Mouse (Mus musculus) adrenal gland, postnatal 25 days (tissue): Measurements from ENCODE around the gene Tmem258. TPM values are rescaled to one million over a fixed set of nuclear protein-coding genes. Genes with fewer than 3 reads are reported as not detected.

Source experiments
- DNase-seq: peaks from one replicate; pipeline ENCODE4 v3.0.0; 2021; ENCODE audit warnings: mixed read lengths
- total RNA-seq: library from RNA; stranded (reverse); gene quantifications from 2 replicates; pipeline ENCODE4 v1.2.3, GENCODE M21; 2021

The Tmem258 gene
- total RNA-seq, 1 experiment from 2014 or later = 171 TPM

- peak; percentile 65 for DNase-seq
These were observed 19.7 kb upstream of the Tmem258 start for GRCm38 (mm10) chr19:10184096-10184495.

DNA sequence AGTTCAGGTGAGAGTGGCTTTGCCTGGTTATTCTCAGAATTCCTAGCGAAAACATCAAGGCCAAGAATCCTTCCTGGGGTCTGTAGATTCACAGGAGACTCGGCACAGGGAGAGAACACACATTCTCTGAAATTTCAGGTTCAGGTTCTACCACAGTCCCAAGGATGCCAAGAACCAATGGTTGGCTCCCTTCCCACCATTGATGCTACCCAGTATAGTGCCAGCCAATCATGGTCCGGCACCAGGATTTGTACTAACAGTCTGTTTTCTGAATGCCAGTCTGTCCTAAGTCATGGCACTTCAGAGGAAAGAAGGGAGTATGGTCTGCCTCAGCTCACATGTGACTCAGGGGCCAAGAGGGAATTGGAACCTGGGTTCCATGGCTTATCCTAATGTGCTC, 17.9 kb upstream of the Tmem258 start:
- DNase-seq = no peak

- no peak for DNase-seq
These were observed 17.2 kb upstream of the Tmem258 start for GRCm38 (mm10) chr19:10186569-10186968.

GRCm38 (mm10) chr19:10188281-10188811, 15.5 kb upstream of the Tmem258 start:
- peak; percentile 50 for DNase-seq

GRCm38 (mm10) chr19:10189022-10189421, 14.8 kb upstream of the Tmem258 start:
- no peak for DNase-seq

DNA sequence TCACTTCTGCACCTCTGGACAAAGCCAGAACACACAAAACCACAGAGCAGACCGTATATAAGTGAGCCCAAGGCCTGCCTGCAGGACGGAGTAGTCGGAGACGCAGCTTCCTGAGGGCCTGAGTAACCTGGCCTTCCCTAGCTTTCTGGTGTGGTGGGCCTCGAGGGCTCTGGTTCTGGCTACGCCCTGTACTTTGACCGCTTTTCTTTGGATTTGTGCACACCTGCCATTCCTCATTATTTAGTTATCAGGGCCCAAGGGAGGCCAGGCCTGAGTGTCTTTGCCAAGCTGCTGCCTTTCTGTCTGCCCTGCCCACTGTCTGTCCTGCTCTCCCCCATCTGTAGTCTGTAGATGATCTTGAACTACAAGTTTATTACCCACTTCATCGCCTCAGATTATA, 13.9 kb upstream of the Tmem258 start:
- no peak for DNase-seq

- DNase-seq = peak; percentile 70
These were observed 13.0 kb upstream of the Tmem258 start for GRCm38 (mm10) chr19:10190796-10191195.

- no peak for DNase-seq
These were observed 12.5 kb upstream of the Tmem258 start for GRCm38 (mm10) chr19:10191326-10191725.

DNA sequence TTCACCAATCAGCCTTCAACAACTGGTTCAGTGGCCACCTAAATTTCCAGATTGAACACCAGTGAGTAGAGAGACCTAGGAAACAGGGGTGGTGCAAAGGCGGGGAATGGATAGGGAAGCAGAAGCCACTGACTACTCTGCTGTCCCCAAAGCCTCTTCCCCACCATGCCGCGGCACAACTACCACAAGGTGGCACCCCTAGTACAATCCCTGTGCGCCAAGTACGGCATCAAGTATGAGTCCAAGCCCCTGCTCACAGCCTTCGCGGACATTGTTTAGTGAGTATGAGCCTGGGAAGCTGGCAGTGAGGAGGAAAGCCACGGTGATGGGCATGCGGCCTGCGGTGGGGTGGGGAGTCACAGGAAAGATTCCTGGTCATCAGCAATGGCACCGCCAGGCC, 9.5 kb upstream of the Tmem258 start:
- no peak for DNase-seq

DNA sequence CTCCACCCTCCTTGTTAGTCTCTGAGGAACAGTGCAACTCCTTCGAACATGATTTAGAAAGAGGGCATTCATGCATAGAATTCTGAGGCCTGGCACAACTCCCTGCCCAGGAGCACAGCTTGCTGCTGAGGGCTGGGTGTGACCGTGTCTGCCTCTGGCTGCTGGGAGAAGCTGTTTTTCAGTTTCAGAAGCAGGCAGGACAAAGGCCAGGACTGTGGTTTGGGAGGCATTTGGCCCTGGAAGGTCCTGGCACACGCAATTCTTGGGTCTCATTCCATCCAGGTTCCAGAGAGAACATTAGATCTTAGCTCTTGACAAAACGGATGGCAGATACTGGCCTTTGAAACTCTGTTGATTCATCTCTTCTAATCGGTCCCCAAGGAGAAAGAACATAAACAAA, 8.6 kb upstream of the Tmem258 start:
- DNase-seq = peak; percentile 42

DNA sequence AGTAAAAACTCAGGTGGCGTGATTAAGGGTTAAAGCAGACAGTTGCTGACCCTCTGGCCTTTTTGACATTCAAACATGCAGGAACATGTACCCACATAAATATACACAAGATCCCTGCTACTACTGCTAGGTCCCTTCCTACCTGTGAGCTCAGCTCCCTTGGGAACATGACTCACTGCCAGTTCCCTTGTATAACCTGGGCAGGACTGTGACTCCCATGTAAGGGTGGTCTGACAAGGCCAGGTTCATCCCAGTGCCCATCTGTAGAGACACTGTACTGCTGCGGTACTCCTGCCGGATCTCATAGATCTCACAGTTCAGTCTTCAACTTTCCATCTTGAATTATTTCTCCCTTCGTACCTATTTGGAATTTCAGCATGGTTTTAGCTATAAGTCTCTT, 6.7 kb upstream of the Tmem258 start:
- no peak for DNase-seq

GRCm38 (mm10) chr19:10198286-10198685, 5.5 kb upstream of the Tmem258 start:
- DNase-seq = no peak

DNA sequence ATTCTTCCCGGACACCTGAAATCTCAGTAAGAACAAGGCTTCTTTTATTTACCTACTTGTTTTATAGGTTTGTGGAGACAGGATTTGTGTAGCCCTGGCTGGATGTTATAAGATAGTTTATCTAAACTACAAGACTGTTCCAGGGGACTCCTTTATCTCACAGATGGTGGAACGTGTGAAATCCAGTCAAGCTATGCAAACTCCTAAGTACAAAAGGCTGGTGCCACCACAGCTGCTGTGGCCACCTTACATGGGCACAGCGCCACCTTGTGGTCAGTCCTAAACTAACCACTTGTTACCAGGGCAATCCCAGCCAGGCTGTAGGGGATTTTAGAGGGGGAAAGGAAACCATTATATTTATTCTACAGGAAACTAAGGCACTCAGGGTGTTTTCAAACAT, 5.1 kb upstream of the Tmem258 start:
- peak; percentile 86 for DNase-seq

GRCm38 (mm10) chr19:10203146-10203847, 517 bp upstream of the Tmem258 start:
- no peak for DNase-seq

- no peak for DNase-seq
These were observed 795 bp downstream of the Tmem258 start for GRCm38 (mm10) chr19:10204616-10205001.

DNA sequence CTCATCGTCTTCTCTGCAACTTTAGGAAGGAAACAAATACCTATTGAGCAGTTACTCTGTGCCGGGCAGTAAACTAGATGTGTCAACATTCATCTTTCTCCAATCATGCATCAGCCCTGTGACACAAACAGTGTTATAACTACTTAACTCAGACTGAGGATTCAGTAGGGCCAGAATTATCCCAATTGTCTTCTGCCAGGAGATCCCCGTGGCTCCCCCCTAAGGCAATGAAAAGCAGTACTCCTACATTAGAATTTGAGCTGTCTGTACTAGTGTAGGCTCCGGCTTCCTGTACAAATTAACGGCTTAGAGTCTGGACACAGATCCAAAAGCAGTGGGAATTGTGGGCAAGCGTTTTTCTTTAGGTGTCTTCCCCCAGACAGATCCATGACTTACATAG, 1.2 kb downstream of the Tmem258 start:
- DNase-seq = no peak

GRCm38 (mm10) chr19:10208851-10209250, 5.0 kb downstream of the Tmem258 start:
- no peak for DNase-seq

GRCm38 (mm10) chr19:10210885-10211284, 7.1 kb downstream of the Tmem258 start:
- no peak for DNase-seq

- DNase-seq = no peak
These were observed 10.1 kb downstream of the Tmem258 start for GRCm38 (mm10) chr19:10213796-10214471.

DNA sequence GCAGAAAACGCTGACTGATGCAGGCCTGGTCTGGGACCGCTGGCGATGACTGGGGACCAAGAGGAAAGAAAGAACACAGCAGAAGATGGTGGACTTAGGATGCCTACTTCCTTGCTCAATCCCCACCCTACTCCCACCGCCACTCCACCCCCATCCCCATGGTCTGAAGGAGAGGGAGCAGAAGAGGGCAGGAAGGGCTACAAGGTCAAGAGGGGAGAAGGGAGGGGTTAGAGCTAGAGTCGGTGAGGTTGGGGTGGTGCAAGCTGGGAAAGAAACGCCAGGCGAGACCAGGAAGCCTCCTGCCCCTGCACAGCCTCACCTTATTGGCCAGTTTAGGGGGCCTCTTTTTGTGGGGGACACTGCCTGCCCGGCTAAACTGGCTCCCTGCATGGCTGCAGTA, 12.3 kb downstream of the Tmem258 start:
- no peak for DNase-seq

DNA sequence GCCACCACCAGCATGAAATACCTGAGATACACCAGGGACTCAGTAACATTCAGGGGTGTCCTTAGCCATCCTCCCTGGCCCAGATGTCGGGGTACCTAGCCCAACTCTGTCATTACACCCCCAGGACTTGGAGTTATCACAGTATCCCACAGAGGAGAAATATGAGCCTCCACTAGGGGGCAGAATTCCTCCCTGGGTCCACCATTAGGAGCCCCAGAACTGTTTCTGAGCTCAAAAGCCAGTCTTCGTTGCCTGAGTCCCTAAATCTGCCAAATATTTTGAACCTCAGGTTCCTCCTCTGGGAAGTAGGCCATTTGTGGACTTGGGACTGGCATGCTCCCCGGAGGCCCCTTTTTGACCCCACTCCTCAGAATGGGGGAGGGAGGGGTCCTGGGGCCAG, 15.3 kb downstream of the Tmem258 start:
- peak; percentile 35 for DNase-seq

GRCm38 (mm10) chr19:10219593-10219992, 15.8 kb downstream of the Tmem258 start:
- DNase-seq = no peak

DNA sequence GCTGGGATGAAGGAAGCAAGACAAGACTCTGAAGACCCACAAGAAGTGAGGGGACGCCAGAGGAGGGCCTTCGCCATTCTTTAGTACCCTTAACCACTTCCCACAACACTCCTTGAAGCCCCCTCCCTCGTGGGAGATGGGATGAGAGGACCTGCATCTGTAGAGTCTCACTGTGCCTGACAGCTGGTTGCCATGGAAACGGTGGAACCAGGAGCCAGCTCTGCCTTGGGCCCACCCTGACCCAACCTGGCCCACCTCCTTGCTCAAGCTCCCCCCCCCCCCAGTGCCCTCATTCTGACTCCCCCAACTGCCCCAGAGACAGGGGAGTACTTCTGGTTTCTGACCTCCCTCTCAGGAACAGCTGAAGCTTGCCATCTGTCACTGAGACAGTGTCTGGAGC, 17.8 kb downstream of the Tmem258 start:
- DNase-seq = no peak

GRCm38 (mm10) chr19:10222656-10223055, 18.8 kb downstream of the Tmem258 start:
- DNase-seq = no peak
